Mouse (Mus musculus) lung, embryonic 14.5 days (tissue): ENCODE measurements around the gene Tent5c. TPM values are rescaled to one million over a fixed set of nuclear protein-coding genes. Genes with fewer than 3 reads are reported as not detected.
A peak's percentile ranks its signal among the peaks of the same experiment; 100 is the strongest.

Source experiments
- ATAC-seq: fragments of 200-750 bp; cut with Nextera tagmentation; 2 replicates; pipeline ENCODE4 v1.8.0; 2017; ENCODE audit warnings: mild to moderate bottlenecking, moderate TSS enrichment, moderate library complexity; ENCODE audit not compliant: insufficient read depth
- DNase-seq: peaks from one replicate; pipeline ENCODE4 v3.0.0-alpha.2; 2015
- H3K27ac ChIP-seq: fragments of 300-500 bp; sonication (generic); 2 replicates; pipeline ENCODE4 v1.5.1; 2014; ENCODE audit warnings: low read depth, mild to moderate bottlenecking, moderate library complexity
- H3K27me3 ChIP-seq: fragments of 300-500 bp; sonication (generic); 2 replicates; pipeline ENCODE4 v1.6.1; 2014; ENCODE audit warnings: low read length, control low read depth; ENCODE audit not compliant: insufficient read depth
- H3K36me3 ChIP-seq: fragments of 300-500 bp; sonication (generic); 2 replicates; pipeline ENCODE4 v1.6.1; 2014; ENCODE audit warnings: control low read depth; ENCODE audit not compliant: insufficient read depth
- H3K4me1 ChIP-seq: fragments of 300-500 bp; sonication (generic); 2 replicates; pipeline ENCODE4 v1.6.1; 2014; ENCODE audit warnings: antibody characterized with exemption, control low read depth; ENCODE audit not compliant: insufficient read depth
- H3K4me2 ChIP-seq: fragments of 300-500 bp; sonication (generic); 2 replicates; pipeline ENCODE4 v1.6.1; 2014; ENCODE audit warnings: mild to moderate bottlenecking
- H3K4me3 ChIP-seq: fragments of 300-500 bp; sonication (generic); 2 replicates; pipeline ENCODE4 v1.5.1; 2014; ENCODE audit warnings: low read depth, low read length
- H3K9ac ChIP-seq: fragments of 300-500 bp; sonication (generic); 2 replicates; pipeline ENCODE4 v1.6.1; 2014
- H3K9me3 ChIP-seq: fragments of 300-500 bp; sonication (generic); 2 replicates; pipeline ENCODE4 v1.6.1; 2016; ENCODE audit warnings: low read depth, low read length, control low read depth
- CTCF ChIP-seq: IDR thresholded peaks from 2 replicates; pipeline ENCODE4 v1.5.1; 2016; ENCODE audit warnings: antibody characterized with exemption, low read depth
- WGBS: fragments of 180-500 bp; shearing (Covaris S2); extraction: QIAGEN DNeasy Blood & Tissue Kit; methylation state at CpG from one replicate; pipeline ENCODE4 v1.1.7; 2014; 5-methylcytosine and 5-hydroxymethylcytosine counted together
- polyA plus RNA-seq: library from polyadenylated mRNA; unstranded; fragments of >200 nt; fragmentation: Nextera tagmentation; extraction: Ambion mirVana; gene quantifications from 2 replicates; pipeline ENCODE4 v1.2.1, GENCODE M21; 2014

Tent5c gene
- polyA plus RNA-seq, 1 experiment from 2014 or later, result 6.9 TPM

DNA sequence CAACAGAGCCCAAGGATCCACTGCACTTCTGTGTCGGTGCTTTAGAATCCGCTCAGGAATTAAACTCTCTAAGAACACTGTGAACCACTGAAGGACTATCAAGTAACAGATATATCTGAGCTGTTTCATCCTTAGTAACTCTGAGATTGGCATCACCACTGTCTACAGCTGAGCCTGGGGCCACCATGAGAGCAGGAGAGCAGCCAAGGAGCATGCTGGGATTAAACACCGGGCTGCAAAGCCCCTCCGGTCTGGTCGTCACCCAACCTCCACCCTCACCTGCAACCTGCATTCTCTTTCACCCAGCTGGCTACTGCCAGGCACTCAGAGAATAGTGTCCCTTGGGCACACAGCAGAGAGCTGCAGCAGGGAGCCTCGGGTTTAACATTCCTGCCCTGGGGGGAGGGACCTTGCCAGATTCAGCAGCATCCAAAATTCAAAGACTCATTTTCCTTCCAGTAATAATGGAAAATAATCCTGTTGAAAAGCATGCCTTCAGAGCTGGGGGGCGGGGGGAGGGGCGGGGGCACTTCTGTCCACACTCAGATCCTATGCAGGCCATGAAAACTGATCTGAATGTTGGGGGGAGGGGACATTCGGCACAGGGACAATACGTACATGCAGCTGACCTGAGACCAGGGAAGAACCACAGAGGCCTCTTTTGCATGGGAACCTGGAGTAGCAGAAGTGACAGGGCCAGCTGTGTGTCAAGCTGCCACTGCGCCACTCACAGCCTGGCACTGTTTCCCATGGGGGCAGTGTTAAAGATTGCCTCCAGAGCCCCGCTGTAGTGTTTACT, 25.8 kb downstream of the Tent5c start:
- H3K36me3 ChIP-seq, result no peaks in the 10 kb centered on the region
- H3K4me3 ChIP-seq, result no peak overlapping the region
- ATAC-seq, result peak; percentile 83
- no peak overlapping the region for H3K9ac ChIP-seq
- no peaks in the 10 kb centered on the region for H3K27me3 ChIP-seq
- no peaks in the 10 kb centered on the region; the same call in 1 of the 2 replicates for H3K4me1 ChIP-seq
- no peaks in the 10 kb centered on the region for H3K9me3 ChIP-seq
- no peak for TF ChIP-seq CTCF
- DNase-seq, result peak; percentile 44
- H3K4me2 ChIP-seq, result peak overlapping the region; percentile 0; the same call in 1 of the 2 replicates
- H3K27ac ChIP-seq, result peak overlapping the region; percentile 52
- 22% methylated on average over 12 of the region's 12 CpGs for WGBS

DNA sequence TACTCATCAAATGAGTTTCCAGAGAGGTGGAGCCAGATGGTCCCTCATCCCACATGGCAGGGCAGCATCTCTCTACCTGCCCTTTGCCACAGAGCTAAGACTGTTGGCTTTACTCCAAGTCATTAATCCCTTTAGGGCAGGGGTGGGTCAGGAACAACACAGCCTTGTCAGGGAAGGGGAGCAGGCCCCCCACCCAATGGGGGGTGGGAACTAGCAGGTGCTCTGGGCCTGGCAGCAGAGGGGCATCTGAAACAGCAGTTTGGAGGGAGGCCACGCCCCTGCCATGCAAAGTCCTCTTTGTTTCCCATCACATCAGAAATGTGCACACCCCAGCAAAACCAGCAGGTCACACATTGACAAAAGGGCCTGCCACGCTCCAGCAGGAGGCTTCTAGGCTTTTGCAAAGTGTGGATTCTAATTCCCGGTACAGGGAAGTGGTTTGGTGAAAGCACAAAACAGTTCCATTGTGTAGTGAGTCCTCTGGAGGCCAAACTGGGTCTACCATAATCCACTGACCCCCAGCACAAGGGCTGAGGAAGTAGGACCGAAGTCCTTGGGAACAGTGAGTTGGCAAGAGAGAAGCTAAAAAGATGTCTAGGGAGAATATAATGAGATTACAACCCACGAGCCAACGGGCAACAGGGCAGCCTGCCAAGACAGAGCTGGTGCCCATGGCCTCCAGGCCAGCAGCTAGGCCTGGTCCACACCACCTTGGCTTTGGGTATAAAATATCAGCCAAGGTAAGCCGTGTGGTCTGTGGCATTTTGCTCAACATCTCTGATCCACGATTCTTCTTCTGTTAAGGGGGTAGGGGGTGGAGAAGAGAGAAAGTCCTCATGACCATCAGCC, 26.7 kb downstream of the Tent5c start:
- no peak for TF ChIP-seq CTCF
- ATAC-seq, result no peak

DNA sequence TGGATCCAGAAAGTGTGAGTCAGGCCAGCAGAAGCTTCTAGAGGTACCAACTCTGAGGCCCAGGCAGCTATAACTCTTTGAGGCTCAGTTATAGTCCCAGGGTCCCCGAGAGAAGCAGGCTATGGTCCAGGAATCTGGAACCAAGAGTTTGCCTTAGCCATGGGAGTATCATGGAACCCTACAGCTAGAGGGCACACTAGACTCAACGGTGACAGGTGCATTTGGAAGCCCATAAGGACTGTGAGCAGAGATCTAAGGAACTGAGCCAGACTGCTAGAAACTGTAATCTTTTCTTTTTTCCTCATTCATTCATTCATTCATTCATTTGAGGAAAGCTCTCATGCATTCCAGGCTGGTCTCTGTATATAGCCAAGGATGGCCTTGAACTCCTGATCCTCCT, 28.6 kb downstream of the Tent5c start:
- Histone ChIP-seq H3K27ac (no peak overlapping the region), H3K36me3 (no peaks in the 10 kb centered on the region), H3K4me1 (no peaks in the 10 kb centered on the region; the same call in 1 of the 2 replicates), H3K9me3 (no peaks in the 10 kb centered on the region), H3K9ac (no peak overlapping the region), H3K4me2 (no peak overlapping the region), H3K4me3 (no peak overlapping the region), H3K27me3 (no peaks in the 10 kb centered on the region)
- ATAC-seq, result no peak
- TF ChIP-seq CTCF, result no peak
- no peak for DNase-seq
- WGBS, result 89% methylated on average over 2 of the region's 2 CpGs

More for the DNA sequence above, 26.7 kb downstream of the Tent5c start:
- no peaks in the 10 kb centered on the region for H3K27me3 ChIP-seq
- H3K4me1 ChIP-seq, result no peaks in the 10 kb centered on the region; the same call in 1 of the 2 replicates
- DNase-seq, result no peak
- H3K9me3 ChIP-seq, result no peaks in the 10 kb centered on the region
- no peak overlapping the region for H3K4me2 ChIP-seq
- H3K36me3 ChIP-seq, result no peaks in the 10 kb centered on the region
- H3K9ac ChIP-seq, result no peak overlapping the region
- H3K4me3 ChIP-seq, result no peak overlapping the region
- 68% methylated on average over 8 of the region's 8 CpGs for WGBS
- peak overlapping the region; percentile 52; the same call in 1 of the 2 replicates for H3K27ac ChIP-seq

DNA sequence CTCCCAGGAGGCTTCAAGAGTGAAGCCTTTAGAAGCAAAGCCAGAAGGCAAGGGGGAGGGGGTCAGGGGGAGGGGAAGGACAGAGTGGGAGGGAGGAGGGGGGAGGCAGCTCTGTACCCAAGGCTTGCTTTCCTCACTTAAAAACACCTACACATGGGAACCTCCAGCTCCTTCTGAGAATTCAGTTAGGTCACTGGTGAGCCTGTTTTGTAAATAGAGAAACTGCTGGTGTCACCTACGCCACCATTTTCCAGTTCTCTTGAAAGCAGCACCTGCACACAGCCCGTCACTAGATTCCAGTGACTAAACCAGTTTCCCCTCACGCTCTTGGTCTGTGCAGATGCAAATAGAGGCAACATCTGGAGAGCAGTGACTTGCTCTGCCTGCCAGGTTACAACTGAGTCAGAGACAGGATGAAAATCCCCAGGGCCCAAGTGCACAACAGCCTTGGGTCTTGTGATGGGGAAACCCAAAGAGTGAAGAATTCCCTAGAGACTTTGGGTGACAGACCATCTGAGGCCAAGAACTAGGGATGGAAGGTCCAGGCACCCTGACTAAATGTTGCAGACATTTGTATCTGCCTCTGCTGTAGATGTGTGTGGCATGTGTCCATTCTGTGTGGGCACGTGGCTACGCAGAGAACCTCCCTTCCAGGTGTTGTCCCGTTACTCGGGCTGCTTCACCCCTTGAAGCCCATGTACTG, 45.2 kb downstream of the Tent5c start:
- Histone ChIP-seq H3K9ac (no peak overlapping the region), H3K4me2 (no peak overlapping the region), H3K36me3 (no peaks in the 10 kb centered on the region), H3K27ac (no peak overlapping the region), H3K9me3 (no peaks in the 10 kb centered on the region), H3K4me1 (0 out of 2 replicates have a peak, but pooled peaks cover 5% of the 10 kb centered on the region), H3K4me3 (no peak overlapping the region), H3K27me3 (no peaks in the 10 kb centered on the region)
- no peak for ATAC-seq
- 72% methylated on average over 7 of the region's 7 CpGs for WGBS
- no peak for DNase-seq
- no peak for TF ChIP-seq CTCF

DNA sequence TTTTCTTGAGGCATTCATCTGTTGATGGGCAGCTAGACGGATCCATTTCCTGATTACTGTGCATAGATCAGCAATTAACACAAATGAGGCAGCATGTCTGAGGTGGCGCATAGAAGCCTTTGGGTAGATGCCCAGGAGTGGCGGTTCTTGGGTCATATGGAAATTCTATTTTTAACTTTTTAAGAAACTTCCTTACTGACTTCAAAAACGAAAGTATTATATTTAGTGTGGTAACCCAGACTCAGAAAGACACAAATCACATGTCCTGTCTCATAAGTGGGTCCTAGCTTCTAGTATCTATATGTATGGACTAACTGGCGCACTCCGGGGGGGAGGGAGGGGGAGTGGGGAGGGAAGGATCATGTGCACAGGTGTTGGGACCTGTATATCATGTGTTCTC, 46.6 kb downstream of the Tent5c start:
- no peak for DNase-seq
- Histone ChIP-seq H3K36me3 (no peaks in the 10 kb centered on the region), H3K27me3 (no peaks in the 10 kb centered on the region), H3K4me3 (no peak overlapping the region), H3K9ac (no peak overlapping the region), H3K4me1 (0 out of 2 replicates have a peak, but pooled peaks cover 5% of the 10 kb centered on the region), H3K4me2 (no peak overlapping the region), H3K9me3 (no peaks in the 10 kb centered on the region), H3K27ac (no peak overlapping the region)
- no peak for ATAC-seq
- 81% methylated on average over 6 of the region's 6 CpGs for WGBS
- no peak for TF ChIP-seq CTCF

DNA sequence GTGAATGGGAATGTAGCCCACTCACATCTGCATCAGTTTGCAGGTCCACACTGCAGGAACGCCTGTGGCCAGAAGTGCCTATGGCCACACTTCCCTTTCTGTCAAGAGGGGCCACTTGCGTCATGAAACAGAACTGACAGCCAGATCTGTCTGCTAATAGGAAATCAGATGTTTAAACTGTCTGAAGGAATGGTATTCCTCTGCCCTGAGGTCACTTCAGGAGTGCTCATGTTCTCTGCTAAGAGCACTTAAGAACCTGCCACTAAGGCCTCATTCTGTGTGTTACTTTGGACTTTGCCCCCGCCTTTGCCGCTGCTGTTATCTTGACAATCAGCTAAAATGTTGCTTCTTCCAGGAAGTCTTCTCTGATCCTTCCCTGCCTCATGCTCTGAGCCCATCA, 48.4 kb downstream of the Tent5c start:
- Histone ChIP-seq H3K9me3 (no peaks in the 10 kb centered on the region), H3K4me1 (0 out of 2 replicates have a peak, but pooled peaks cover 5% of the 10 kb centered on the region), H3K27me3 (no peaks in the 10 kb centered on the region), H3K27ac (no peak overlapping the region), H3K36me3 (no peaks in the 10 kb centered on the region), H3K4me3 (no peak overlapping the region), H3K9ac (no peak overlapping the region), H3K4me2 (no peak overlapping the region)
- ATAC-seq, result no peak
- WGBS, result 43% methylated on average over 4 of the region's 4 CpGs
- no peak for TF ChIP-seq CTCF
- DNase-seq, result no peak
